Mouse (Mus musculus) lung, adult 2 months (tissue): ENCODE results near the gene Soat2.

Experiments used
- CTCF ChIP-seq: fragments of 200-500 bp; IDR thresholded peaks from 2 replicates; pipeline ENCODE4 v1.5.1; 2011; ENCODE audit warnings: mild to moderate bottlenecking, low read length, control low read depth; ENCODE audit not compliant: insufficient read depth
- POLR2A ChIP-seq: fragments of 200-500 bp; IDR thresholded peaks from 2 replicates; pipeline ENCODE4 v1.6.1; 2011; ENCODE audit warnings: low read depth, mild to moderate bottlenecking, control low read depth, low read length, borderline replicate concordance; ENCODE audit errors: extremely low read depth

- no peak for TF ChIP-seq CTCF
- no peak for TF ChIP-seq POLR2A
Observed at GRCm38 (mm10) chr15:102115731-102116231, 34.5 kb upstream of the Soat2 start.
